Mouse (Mus musculus): ENCODE data around the gene Teddm1a. TPM values are rescaled to one million over a fixed set of nuclear protein-coding genes. Genes with fewer than 3 reads are reported as not detected.

Gene Teddm1a
- total and polyA plus RNA-seq, 3 experiments: not detected

- intact Hi-C loops (cut with DNase I): loop anchor here (2.0 to 5.0 kb wide), 2 partner anchors 138 to 833 kb away; no protein-coding TSS in a partner anchor
- Histone ChIP-seq H3K9ac (ENCODE audit: low read depth, low read length) (no peak overlapping the region), H3K79me2 (replicated peaks; ENCODE audit: control insufficient read depth, insufficient read depth, low read length) (no peaks in the 10 kb centered on the region), H3K36me3 (ENCODE audit: control insufficient read depth, insufficient read depth, low read length) (no peaks in the 10 kb centered on the region), H3K27ac (no peak overlapping the region), H3K4me1 (ENCODE audit: control insufficient read depth, insufficient read depth, low read length) (peaks cover 1% of the 10 kb centered on the region; the same call in 1 of the 2 replicates), H3K4me3 (no peak overlapping the region), H3K27me3 (ENCODE audit: control insufficient read depth, insufficient read depth, low read length) (no peaks in the 10 kb centered on the region)
- DNase-seq: no peak
- TF ChIP-seq POLR2A (IDR thresholded peaks at IDR 0.05; ENCODE audit: insufficient read depth, low read depth, low read length) (no peak), CTCF (IDR thresholded peaks at IDR 0.05) (no peak), EP300 (IDR thresholded peaks at IDR 0.05; ENCODE audit: insufficient read depth, low read depth, low read length) (no peak)
- 31% methylated on average over 8 of the region's 8 CpGs for WGBS
Measured at GRCm38 (mm10) chr1:153894201-153894893, 2.8 kb downstream of the Teddm1a start.

GRCm38 (mm10) chr1:153894979-153895378, 3.4 kb downstream of the Teddm1a start:
- H3K4me1 ChIP-seq (ENCODE audit: control insufficient read depth, insufficient read depth, low read length): peaks cover 1% of the 10 kb centered on the region; the same call in 1 of the 2 replicates
- DNase-seq: peak; percentile 68 to 70
- no peak overlapping the region for H3K9ac ChIP-seq (ENCODE audit: low read depth, low read length)
- intact Hi-C loops (cut with DNase I): loop anchor here (1.0 to 5.0 kb wide), 5 partner anchors 138 to 832 kb away; no protein-coding TSS in a partner anchor
- H3K27ac ChIP-seq: no peak overlapping the region
- H3K79me2 ChIP-seq (replicated peaks; ENCODE audit: control insufficient read depth, insufficient read depth, low read length): no peaks in the 10 kb centered on the region
- H3K27me3 ChIP-seq (ENCODE audit: control insufficient read depth, insufficient read depth, low read length): no peaks in the 10 kb centered on the region
- TF ChIP-seq POLR2A (IDR thresholded peaks at IDR 0.05; ENCODE audit: insufficient read depth, low read depth, low read length) (no peak), EP300 (IDR thresholded peaks at IDR 0.05; ENCODE audit: insufficient read depth, low read depth, low read length) (peak; percentile 82), CTCF (IDR thresholded peaks at IDR 0.05) (peak; percentile 94; the same call in 1 of the 2 replicates)
- WGBS: 39% methylated on average over 5 of the region's 5 CpGs
- no peaks in the 10 kb centered on the region for H3K36me3 ChIP-seq (ENCODE audit: control insufficient read depth, insufficient read depth, low read length)
- no peak overlapping the region for H3K4me3 ChIP-seq

GRCm38 (mm10) chr1:153897196-153897595, 5.7 kb downstream of the Teddm1a start:
- WGBS: 91% methylated on average over 8 of the region's 8 CpGs
- intact Hi-C loops (cut with DNase I): loop anchor here (5.0 kb wide), 1 partner anchor 205 kb away; no protein-coding TSS in a partner anchor
- TF ChIP-seq EP300 (IDR thresholded peaks at IDR 0.05; ENCODE audit: insufficient read depth, low read depth, low read length): no peak
- TF ChIP-seq POLR2A (IDR thresholded peaks at IDR 0.05; ENCODE audit: insufficient read depth, low read depth, low read length): no peak
- no peak for TF ChIP-seq CTCF (IDR thresholded peaks at IDR 0.05)
- Histone ChIP-seq H3K4me1 (ENCODE audit: control insufficient read depth, insufficient read depth, low read length) (peaks cover 1% of the 10 kb centered on the region; the same call in 1 of the 2 replicates), H3K36me3 (ENCODE audit: control insufficient read depth, insufficient read depth, low read length) (peaks cover 6% of the 10 kb centered on the region; the same call in 1 of the 2 replicates), H3K9ac (ENCODE audit: low read depth, low read length) (no peak overlapping the region), H3K4me3 (no peak overlapping the region), H3K79me2 (replicated peaks; ENCODE audit: control insufficient read depth, insufficient read depth, low read length) (no peaks in the 10 kb centered on the region), H3K27me3 (ENCODE audit: control insufficient read depth, insufficient read depth, low read length) (no peaks in the 10 kb centered on the region), H3K27ac (no peak overlapping the region)
- no peak for DNase-seq

- intact Hi-C loops (cut with DNase I): loop anchor here (5.0 kb wide), 1 partner anchor 203 kb away; no protein-coding TSS in a partner anchor
- H3K4me1 ChIP-seq (ENCODE audit: control insufficient read depth, insufficient read depth, low read length): peaks cover 5% of the 10 kb centered on the region
- 17% methylated on average over 22 of the region's 22 CpGs for WGBS
- DNase-seq: no peak
- peaks cover 20% of the 10 kb centered on the region for H3K36me3 ChIP-seq (ENCODE audit: control insufficient read depth, insufficient read depth, low read length)
- no peaks in the 10 kb centered on the region for H3K79me2 ChIP-seq (replicated peaks; ENCODE audit: control insufficient read depth, insufficient read depth, low read length)
- peak overlapping the region; percentile 98 for H3K27ac ChIP-seq
- no peaks in the 10 kb centered on the region for H3K27me3 ChIP-seq (ENCODE audit: control insufficient read depth, insufficient read depth, low read length)
- peak overlapping the region; percentile 81 for H3K4me3 ChIP-seq
- H3K9ac ChIP-seq (ENCODE audit: low read depth, low read length): peak overlapping the region; percentile 44
- TF ChIP-seq POLR2A (IDR thresholded peaks at IDR 0.05; ENCODE audit: insufficient read depth, low read depth, low read length): no peak
- no peak for TF ChIP-seq EP300 (IDR thresholded peaks at IDR 0.05; ENCODE audit: insufficient read depth, low read depth, low read length)
- TF ChIP-seq CTCF (IDR thresholded peaks at IDR 0.05): no peak
Measured at GRCm38 (mm10) chr1:153898989-153899730, 7.6 kb downstream of the Teddm1a start.

- Histone ChIP-seq H3K79me2 (replicated peaks; ENCODE audit: control insufficient read depth, insufficient read depth, low read length) (no peaks in the 10 kb centered on the region), H3K36me3 (ENCODE audit: control insufficient read depth, insufficient read depth, low read length) (peaks cover 27% of the 10 kb centered on the region), H3K27me3 (ENCODE audit: control insufficient read depth, insufficient read depth, low read length) (no peaks in the 10 kb centered on the region), H3K27ac (peak within 1 kb of the TSS; percentile 98), H3K4me3 (peak within 1 kb of the TSS; percentile 81), H3K4me1 (ENCODE audit: control insufficient read depth, insufficient read depth, low read length) (peaks cover 6% of the 10 kb centered on the region), H3K9ac (ENCODE audit: low read depth, low read length) (peak within 1 kb of the TSS; percentile 89)
- under 1% methylated on average over 51 of the region's 51 CpGs for WGBS
- intact Hi-C loops (cut with DNase I): loop anchor here (5.0 kb wide), 1 partner anchor 202 kb away; no protein-coding TSS in a partner anchor
- DNase-seq: peak; percentile 96 to 98
- TF ChIP-seq EP300 (IDR thresholded peaks at IDR 0.05; ENCODE audit: insufficient read depth, low read depth, low read length) (peak; percentile 78; the same call in 1 of the 2 replicates), CTCF (IDR thresholded peaks at IDR 0.05) (no peak), POLR2A (IDR thresholded peaks at IDR 0.05; ENCODE audit: insufficient read depth, low read depth, low read length) (peak; percentile 100)
Measured at GRCm38 (mm10) chr1:153899731-153900380, 8.3 kb downstream of the Teddm1a start, which contains the start of the genes Glul and Teddm2. Gene Glul (plus strand): TSS chr1:153899944. Gene Teddm2 (minus strand): TSS chr1:153900228.
